8 mouse cellular contexts compared by ENCODE assay signal in genomic region chr11:4174586-4174985, GRCm38 (mm10). TPM values are rescaled to one million over a fixed set of nuclear protein-coding genes. Genes with fewer than 3 reads are reported as not detected.
DNase-seq lines count a peak whose midpoint lies in the region; ATAC-seq lines count a peak whose summit lies in the region.

No protein-coding gene starts in this region.

- no peak for ATAC-seq in activated CD4-positive, CD25-positive, alpha-beta regulatory T cell, adult 4 months
- no peak for ATAC-seq in megakaryocyte progenitor cell, adult 5-6 weeks (replicated peaks; ENCODE audit: poor library complexity)

- DNase-seq in cerebellum, adult 18-20 months = peak; percentile 23 to 24
- no peak for DNase-seq in cerebellum, adult 9-10 months
- peak; percentile 72 for DNase-seq in Muller cell, postnatal 12 days (ENCODE audit: inconsistent ontology term)
- peak; percentile 70 for DNase-seq in gastrocnemius, postnatal 10 days
- DNase-seq in layer of hippocampus, postnatal 36 days = peak; percentile 52 to 73
- no peak for DNase-seq in spleen, postnatal 10 days (ENCODE audit: low spot score in 2 of 2)

RNA-seq across cellular contexts. Expression of gene Tbc1d10a, which starts 12.0 kb away (rescaled TPM):
- 1 to 10 TPM; 6.1 to 8.2 TPM for total RNA-seq in gastrocnemius, postnatal 10 days (2021)
- total RNA-seq in layer of hippocampus, postnatal 36 days (2021) = 10 to 100 TPM; 28.6 TPM
- 10 to 100 TPM; 23.8 to 25.6 TPM for polyA plus RNA-seq in activated CD4-positive, CD25-positive, alpha-beta regulatory T cell, adult 4 months (2017; shearing (Covaris generic))
- total RNA-seq in megakaryocyte progenitor cell, adult 5-6 weeks (2015) = 1.9 and 2.7 TPM in 2 replicates
- 4.3 and 8.0 TPM in 2 replicates for total RNA-seq in megakaryocyte progenitor cell, adult 5-6 weeks (2017)

RNA-seq across cellular contexts. Expression of gene Sf3a1, which starts 14.4 kb away (rescaled TPM):
- total RNA-seq in gastrocnemius, postnatal 10 days (2021) = 10 to 100 TPM; 28.1 to 32.6 TPM
- 10 to 100 TPM; 74.8 to 76.3 TPM for total RNA-seq in layer of hippocampus, postnatal 36 days (2021)
- polyA plus RNA-seq in activated CD4-positive, CD25-positive, alpha-beta regulatory T cell, adult 4 months (2017; shearing (Covaris generic)) = 10 to 100 TPM; 49.6 to 53.0 TPM
- total RNA-seq in megakaryocyte progenitor cell, adult 5-6 weeks (2015) = 64.8 and 65.7 TPM in 2 replicates
- 35.3 and 40.0 TPM in 2 replicates for total RNA-seq in megakaryocyte progenitor cell, adult 5-6 weeks (2017)

RNA-seq across cellular contexts. Expression of gene Ccdc157, which starts 14.5 kb away (rescaled TPM):
- total RNA-seq in gastrocnemius, postnatal 10 days (2021) = 1 to 10 TPM; 5.9 to 8.8 TPM
- total RNA-seq in layer of hippocampus, postnatal 36 days (2021) = 10 to 100 TPM; 10.1 to 12.0 TPM
- 1 to 10 TPM; 1.4 to 2.7 TPM for polyA plus RNA-seq in activated CD4-positive, CD25-positive, alpha-beta regulatory T cell, adult 4 months (2017; shearing (Covaris generic))
- 0.44 and 0.54 TPM in 2 replicates for total RNA-seq in megakaryocyte progenitor cell, adult 5-6 weeks (2015)
- 0.67 and 0.95 TPM in 2 replicates for total RNA-seq in megakaryocyte progenitor cell, adult 5-6 weeks (2017)

RNA-seq across cellular contexts. Expression of gene Rnf215, which starts 39.6 kb away (rescaled TPM):
- total RNA-seq in gastrocnemius, postnatal 10 days (2021) = 10 to 100 TPM in 1 of 2 experiments, 1 to 10 TPM in 1; 7.8 to 13.3 TPM
- total RNA-seq in layer of hippocampus, postnatal 36 days (2021) = 10 to 100 TPM; 32.4 to 35.7 TPM
- 10 to 100 TPM in 1 of 2 experiments, 1 to 10 TPM in 1; 8.8 to 11.5 TPM for polyA plus RNA-seq in activated CD4-positive, CD25-positive, alpha-beta regulatory T cell, adult 4 months (2017; shearing (Covaris generic))
- total RNA-seq in megakaryocyte progenitor cell, adult 5-6 weeks (2015) = 2.5 and 4.7 TPM in 2 replicates
- total RNA-seq in megakaryocyte progenitor cell, adult 5-6 weeks (2017) = 5.9 and 8.8 TPM in 2 replicates

RNA-seq across cellular contexts. Expression of gene Castor1, which starts 43.4 kb away (rescaled TPM):
- total RNA-seq in gastrocnemius, postnatal 10 days (2021) = 1 to 10 TPM; 5.9 to 6.9 TPM
- 1 to 10 TPM; 2.9 to 4.8 TPM for total RNA-seq in layer of hippocampus, postnatal 36 days (2021)
- polyA plus RNA-seq in activated CD4-positive, CD25-positive, alpha-beta regulatory T cell, adult 4 months (2017; shearing (Covaris generic)) = 10 to 100 TPM; 37.5 to 42.0 TPM
- total RNA-seq in megakaryocyte progenitor cell, adult 5-6 weeks (2015) = 0.59 and 0.61 TPM in 2 replicates
- total RNA-seq in megakaryocyte progenitor cell, adult 5-6 weeks (2017) = 0.42 and 0.47 TPM in 2 replicates

Comparison
In these comparisons a context has a peak if more than half of its experiments do, and no peak if none do; other contexts are left out.
1. DNase-seq: peak in cerebellum, adult 18-20 months (2 of 2), Muller cell, postnatal 12 days (single experiment), gastrocnemius, postnatal 10 days (single experiment) and layer of hippocampus, postnatal 36 days (2 of 2); none in cerebellum, adult 9-10 months (single experiment) and spleen, postnatal 10 days (0 of 2).